In the genomic region with DNA sequence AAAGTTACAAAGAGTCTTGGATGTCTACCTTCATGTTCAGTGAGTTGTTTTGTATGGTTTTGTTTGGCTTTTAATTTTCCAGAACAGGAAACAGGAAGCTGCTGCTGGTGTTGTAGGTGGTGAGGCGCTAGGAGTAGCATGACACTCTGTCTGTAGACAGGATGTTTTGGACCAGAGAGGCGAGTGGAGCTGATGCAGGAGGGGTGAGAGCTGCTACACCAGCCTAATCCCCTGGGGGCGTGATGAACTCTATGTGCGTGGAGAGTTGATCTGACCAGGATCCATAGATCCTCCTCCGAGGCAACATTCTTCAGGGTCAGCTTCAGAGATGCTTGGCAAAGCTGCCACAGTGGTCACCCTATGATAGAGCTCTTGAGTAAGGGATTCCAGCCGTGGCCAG, we compare ENCODE assay signal across 11 mouse cellular contexts. TPM values are rescaled to one million over a fixed set of nuclear protein-coding genes. Genes with fewer than 3 reads are reported as not detected.
A peak's percentile ranks its signal among the peaks of the same experiment; 100 is the strongest.
DNase-seq lines count a peak whose midpoint lies in the region; ATAC-seq lines count a peak whose summit lies in the region.
"Had no signal": no experiment of that assay in that cellular context is flagged by ENCODE, and none has a peak within 500 bp of the region (broad histone marks: within the 10 kb centered on the region; RNA-seq: fewer than 3 reads in every experiment).

No protein-coding gene starts in this region.

- ATAC-seq in megakaryocyte progenitor cell, adult 5-6 weeks (replicated peaks; ENCODE audit: poor library complexity): no peak

- DNase-seq in embryo, embryonic 10 days (ENCODE audit: low spot score): peak; percentile 11
- no peak for DNase-seq in embryo, embryonic 9.5 days (ENCODE audit: extremely low spot score)
- peak; percentile 36 for DNase-seq in thymus, postnatal 14 days
- no peak for DNase-seq in thymus, adult 18-20 months
- DNase-seq in kidney, postnatal 10 days: peak; percentile 56
- DNase-seq in lung, postnatal 4 days: peak; percentile 38 to 63
- no peak for DNase-seq in spleen, postnatal 14 days (ENCODE audit: low spot score in 2 of 2)
- DNase-seq: B cell, adult 2 months; cerebellum, postnatal 25 days; layer of hippocampus, postnatal 36 days had no signal

RNA-seq across cellular contexts. Expression of a gene that starts 25.3 kb away (rescaled TPM):
- total RNA-seq in megakaryocyte progenitor cell, adult 5-6 weeks (2015): not detected in 2 replicates
- total RNA-seq in megakaryocyte progenitor cell, adult 5-6 weeks (2017): not detected in 2 replicates

Comparison
In these comparisons a context has a peak if more than half of its experiments do, and no peak if none do; other contexts are left out.
1. DNase-seq: peak in embryo, embryonic 10 days (single experiment), thymus, postnatal 14 days (single experiment), kidney, postnatal 10 days (single experiment) and lung, postnatal 4 days (2 of 2); none in embryo, embryonic 9.5 days (single experiment), thymus, adult 18-20 months (0 of 2) and spleen, postnatal 14 days (0 of 2).